Mouse (Mus musculus): ENCODE measurements at regions not wholly inside any gene's neighbourhood (a gene's known extent, or its start where the extent isn't known, plus 50 kb on each side); places are given as distances from the start of the nearest gene placed in this dataset.

DNA sequence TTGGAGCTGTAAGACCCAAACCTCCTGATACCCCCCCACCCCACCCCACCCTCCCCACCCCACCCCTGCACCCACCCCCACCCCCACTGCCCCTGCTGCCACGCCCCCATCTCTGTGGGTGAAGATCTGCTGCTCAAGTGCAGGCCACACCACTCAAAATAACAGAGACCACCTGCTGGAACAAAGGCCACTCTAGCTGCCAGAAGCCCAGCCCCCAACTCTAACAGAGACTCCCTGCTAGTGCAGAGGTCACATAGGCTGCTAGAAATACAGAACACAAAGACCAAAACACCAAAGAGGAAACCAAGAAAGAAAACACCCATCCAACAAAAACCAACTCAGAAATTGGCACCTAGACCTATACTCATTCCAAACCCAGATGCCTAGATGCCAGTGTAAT is 58.9 kb downstream of the Olfr267 start:
- DNase-seq: no peak

DNA sequence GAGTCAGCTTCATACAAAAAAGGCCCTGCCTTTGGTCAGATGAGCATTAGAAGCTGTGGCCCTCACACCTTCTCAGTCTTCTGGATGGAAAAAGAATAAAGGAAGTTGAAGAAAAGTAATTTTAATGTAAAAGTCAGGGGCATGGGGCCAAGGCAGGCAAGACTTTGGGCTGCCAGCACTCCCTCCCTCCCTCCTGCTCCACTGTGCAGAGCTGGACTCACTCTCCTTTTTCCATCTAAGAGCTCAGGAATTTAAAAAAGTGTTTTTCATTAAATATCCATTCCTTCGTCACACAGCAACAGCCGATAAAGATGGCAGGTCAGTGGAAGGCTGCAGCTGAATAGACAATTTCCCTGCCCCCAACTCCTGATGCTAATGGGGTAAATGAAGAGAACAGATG is 61.1 kb downstream of the Olfr267 start:
- no peak for DNase-seq

DNA sequence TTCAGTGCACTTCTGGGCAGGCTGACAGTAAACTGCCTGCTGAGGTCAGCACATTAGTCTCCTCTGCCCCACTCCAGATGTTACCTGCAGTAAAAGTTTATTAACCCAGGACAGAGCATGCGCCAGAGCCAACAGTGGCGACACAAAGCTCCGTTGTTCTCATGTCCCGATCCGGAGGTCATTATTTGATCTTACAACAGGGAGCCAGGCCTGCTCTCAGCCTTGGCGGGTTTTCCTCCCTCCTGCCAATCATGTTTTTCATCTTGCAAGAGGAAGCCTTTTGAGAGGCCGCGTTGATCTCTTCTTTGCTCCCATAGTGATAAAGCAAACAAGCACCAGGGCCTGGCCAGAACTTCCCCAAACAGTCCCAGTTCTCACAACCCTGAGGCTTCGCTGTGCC is 64.7 kb downstream of the Olfr267 start:
- DNase-seq: no peak

DNA sequence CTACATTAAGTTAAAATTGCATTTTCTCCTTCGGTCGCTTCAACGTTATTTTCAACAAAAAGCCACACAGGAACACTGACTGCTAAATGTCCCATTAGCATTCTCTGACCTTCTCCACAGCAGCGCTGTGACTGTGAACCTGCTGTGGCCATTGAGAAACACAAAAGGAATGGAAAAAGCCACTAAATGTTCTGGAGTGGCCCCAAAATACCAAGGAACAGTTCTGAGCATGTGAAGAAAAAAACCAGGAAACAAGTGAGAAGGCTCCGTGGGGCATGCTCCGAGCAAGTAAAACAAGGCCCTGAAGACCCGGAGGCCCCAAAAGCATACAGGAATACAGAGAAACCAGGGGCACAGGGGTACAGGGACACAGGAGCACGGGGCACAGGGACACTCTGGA is 66.8 kb downstream of the Olfr267 start:
- no peak for DNase-seq

GRCm38 (mm10) chr4:58716426-58716825 is 71.1 kb downstream of the Olfr267 start:
- no peak for DNase-seq

GRCm38 (mm10) chr4:58715846-58716245 is 71.7 kb downstream of the Olfr267 start:
- DNase-seq: no peak

DNA sequence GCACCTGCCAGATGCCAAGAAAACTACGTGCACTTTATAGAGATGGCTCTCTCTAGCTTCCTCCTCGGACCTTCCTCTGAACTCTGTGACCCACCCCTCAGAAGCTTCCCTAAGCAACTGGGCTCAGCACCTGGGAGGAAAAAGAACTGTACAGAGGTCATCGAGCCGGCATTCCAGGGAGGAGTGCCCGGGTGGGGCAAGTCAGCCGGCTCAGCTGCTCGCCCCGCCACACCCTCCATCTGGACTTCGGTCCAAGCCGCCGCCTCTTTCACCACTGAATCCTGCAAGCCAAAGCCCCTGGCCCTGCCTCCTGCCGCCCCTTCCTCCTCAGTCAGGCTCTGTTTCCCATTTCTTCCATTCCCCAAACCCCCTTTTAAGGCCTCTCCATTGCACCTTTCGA is 73.3 kb downstream of the Olfr267 start:
- DNase-seq: no peak

- no peak for DNase-seq
Measured at GRCm38 (mm10) chr4:58712875-58713274, 74.6 kb downstream of the Olfr267 start.

DNA sequence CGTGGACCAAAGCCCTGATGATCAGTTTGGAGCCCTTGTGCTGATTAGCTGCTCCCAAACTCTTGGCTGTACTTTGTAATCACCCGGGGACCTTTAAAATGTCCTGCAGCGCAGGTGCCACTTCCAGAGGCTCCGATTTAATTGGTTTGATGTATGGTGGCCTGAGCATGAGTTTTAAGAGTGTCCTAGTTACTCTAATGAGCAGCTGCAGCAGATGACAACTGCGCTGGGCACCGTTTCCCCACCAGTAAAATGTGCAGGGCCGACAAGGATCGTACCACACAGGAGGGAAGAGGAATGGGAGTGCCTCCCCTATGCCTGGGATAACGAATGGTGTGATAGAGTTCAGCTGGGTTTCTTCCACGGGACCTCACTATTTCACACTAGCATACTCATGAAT is 75.3 kb downstream of the Olfr267 start:
- DNase-seq: no peak

- DNase-seq: no peak
Measured at GRCm38 (mm10) chr4:58699236-58699798, 88.2 kb downstream of the Olfr267 start.

GRCm38 (mm10) chr4:58698828-58699227 is 88.7 kb downstream of the Olfr267 start:
- no peak for DNase-seq

- no peak for DNase-seq
Measured at GRCm38 (mm10) chr4:58696684-58697083, 90.8 kb downstream of the Olfr267 start.

GRCm38 (mm10) chr4:58695281-58695680 is 92.2 kb downstream of the Olfr267 start:
- DNase-seq: no peak

GRCm38 (mm10) chr4:58693018-58693417 is 94.5 kb downstream of the Olfr267 start:
- no peak for DNase-seq

- DNase-seq: no peak
Measured at GRCm38 (mm10) chr4:58681926-58682325, 105.6 kb downstream of the Olfr267 start.

DNA sequence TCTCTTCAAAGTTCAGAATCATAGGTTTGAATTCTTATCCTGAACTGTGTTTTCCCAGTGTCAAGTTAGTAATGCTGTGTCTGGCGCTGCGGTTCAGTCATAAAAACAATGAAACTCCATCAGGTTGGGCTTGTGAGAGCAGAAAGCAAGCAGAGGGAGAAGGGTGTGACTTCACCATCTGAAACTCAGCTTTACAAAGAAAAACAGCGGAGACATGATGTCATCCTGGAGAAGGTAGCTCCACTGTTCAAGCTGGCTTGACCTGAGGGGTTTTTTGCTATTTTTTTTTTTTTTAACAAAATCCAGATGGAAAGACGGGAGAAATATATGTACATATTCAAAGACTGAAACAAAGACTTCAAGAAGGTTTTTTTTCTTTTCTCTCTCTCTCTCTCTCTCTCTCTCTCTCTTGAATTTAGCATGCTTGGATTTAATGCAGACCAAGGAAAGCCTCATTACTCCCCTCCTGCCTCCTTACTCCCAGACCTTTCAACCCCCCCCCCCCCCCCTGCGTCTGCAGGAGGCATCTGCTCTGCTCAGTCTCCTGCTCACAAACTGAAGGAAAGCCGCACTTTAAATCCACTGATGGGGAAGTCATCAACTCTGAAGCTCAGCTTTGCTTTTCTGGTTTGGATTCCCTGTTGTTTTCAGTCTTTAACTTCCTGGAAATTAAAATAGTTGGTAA is 109.7 kb downstream of the Olfr267 start:
- DNase-seq: no peak

DNA sequence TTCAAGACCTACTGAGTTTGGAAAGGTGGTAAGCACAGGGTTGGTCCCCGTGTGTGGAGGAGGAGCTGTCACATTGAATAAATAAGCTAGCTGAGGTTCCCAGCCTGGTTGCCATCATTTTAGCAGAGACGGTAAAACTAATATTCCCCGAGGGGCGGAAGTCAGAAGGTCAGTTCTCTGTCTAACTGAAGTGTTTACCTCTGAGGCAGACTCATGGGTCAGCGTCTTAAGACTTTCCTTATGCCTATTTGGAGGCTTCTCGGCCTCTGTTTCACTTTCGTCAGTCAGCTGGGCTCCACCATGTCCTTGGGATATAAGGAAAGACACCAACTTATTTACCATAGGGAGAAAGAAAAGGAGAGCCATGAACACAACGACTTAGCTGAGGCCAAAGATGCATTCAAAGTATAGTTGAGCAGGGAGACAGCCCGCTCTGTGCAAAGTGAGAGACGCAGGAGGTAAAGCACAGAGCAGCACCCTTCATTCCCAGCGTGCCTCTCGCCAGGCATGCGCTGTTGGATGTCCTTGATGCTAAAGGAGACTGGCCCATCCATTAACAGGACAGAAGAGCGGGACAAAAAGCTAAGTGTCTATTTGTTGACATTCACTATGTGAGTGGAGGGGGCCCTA is 116.0 kb downstream of the Olfr267 start:
- DNase-seq: no peak

GRCm38 (mm10) chr4:58670906-58671250 is 116.6 kb downstream of the Olfr267 start:
- no peak for DNase-seq

GRCm38 (mm10) chr4:58670107-58670905 is 116.6 kb upstream of the Lpar1 start:
- no peak for DNase-seq

DNA sequence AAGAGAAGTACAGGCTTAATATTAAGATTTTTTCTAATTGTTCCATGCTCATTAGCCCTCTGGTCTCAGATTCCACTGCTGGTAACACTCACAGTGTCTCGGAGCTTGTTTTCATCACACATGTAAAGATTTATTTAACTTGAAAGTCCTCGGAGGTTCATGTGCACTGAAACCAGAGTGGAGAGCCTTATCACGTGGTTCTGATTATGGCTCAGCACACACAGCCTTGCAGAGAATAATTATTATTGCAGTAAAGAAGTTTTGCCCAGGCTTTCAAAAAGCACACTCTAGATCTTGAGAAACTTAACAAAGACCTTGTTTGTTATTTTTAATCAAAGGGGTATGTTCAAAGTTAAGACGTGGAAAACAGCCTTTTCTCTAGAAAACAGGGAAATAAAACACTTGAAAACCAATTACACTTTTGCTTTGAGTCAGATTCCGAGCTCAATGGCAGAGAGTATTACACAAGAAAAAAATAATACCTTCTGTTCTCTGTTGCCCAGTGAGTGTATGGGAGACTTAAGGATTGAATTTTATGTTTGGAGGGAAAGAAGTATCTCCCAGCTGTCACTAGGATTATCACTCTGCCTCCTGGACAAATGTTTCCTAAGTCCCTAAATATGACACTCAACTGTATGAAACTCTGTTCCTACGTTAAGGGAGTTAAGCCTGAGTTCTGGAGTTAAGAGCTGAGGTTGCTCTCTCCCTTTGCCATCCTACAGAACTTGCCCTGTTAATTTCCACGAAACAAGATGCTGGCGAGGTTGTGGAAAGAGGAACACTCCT is 114.9 kb upstream of the Lpar1 start:
- DNase-seq: no peak

DNA sequence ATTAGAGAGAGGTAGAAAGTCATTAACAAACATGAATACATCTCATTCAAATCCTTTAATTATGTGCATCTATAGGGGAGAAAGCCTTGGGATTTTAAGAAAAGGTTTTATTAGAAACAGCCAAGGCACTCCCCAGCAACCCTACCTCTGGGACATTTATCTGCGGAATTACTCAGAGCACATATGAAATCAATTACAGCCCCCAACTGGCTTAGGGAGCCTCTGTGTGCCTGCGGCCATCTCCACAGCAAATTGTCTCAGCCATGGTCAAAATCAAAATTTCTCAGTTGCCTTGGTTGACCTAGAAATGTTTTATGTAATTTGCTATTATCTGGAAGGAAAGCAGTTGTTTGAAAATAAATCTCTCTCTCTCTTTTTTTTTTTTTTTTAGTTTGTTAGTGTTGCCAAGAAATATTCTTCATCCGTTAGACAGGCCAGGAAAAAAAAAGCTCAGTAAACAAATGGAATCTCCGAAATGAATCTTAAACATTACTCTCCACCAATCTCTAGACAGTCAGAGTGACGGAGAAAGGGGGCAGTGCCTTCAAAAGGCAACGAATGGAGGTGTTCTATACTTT is 110.0 kb upstream of the Lpar1 start:
- DNase-seq: no peak

- no peak for DNase-seq
Measured at GRCm38 (mm10) chr4:58661781-58662293, 108.1 kb upstream of the Lpar1 start.

All from cerebellum, postnatal 36 days (tissue).